In the genomic region with DNA sequence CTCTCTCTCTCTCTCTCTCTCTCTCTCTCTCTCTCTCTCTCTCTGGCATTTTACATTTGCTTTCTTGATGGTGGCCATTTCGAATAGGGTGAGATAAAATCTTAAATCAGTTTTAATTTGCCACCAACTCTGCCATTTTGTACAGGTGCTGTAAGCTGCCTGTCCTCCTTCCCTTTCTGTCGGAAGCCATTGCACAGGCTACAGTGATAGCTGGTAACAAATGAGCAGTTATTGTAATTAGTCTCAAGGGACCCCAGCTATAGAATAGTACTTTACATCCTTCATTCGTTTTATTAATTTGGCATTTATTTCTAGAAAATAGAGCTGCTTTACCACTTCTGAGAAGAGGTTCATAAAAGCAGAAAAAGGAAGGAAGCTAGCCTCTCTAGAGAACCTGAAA, we compare ENCODE assay signal across 28 mouse cellular contexts.
DNase-seq lines count a peak whose midpoint lies in the region; ATAC-seq and TF ChIP-seq lines count a peak whose summit lies in the region.
"Had no signal": no experiment of that assay in that cellular context is flagged by ENCODE, and none has a peak within 500 bp of the region (broad histone marks: within the 10 kb centered on the region; RNA-seq: fewer than 3 reads in every experiment).

No protein-coding gene starts in this region.

- H3K36me3 ChIP-seq in hindbrain, embryonic 13.5 days, result no peaks in the 10 kb centered on the region
- no peaks in the 10 kb centered on the region for H3K36me3 ChIP-seq in hindbrain, postnatal 0 days (ENCODE audit: insufficient read depth, low read length)
- H3K36me3 ChIP-seq: embryonic facial prominence, embryonic 13.5 days; embryonic facial prominence, embryonic 15.5 days; forebrain, embryonic 10.5 days; forebrain, embryonic 12.5 days; G1E had no signal

- H3K27me3 ChIP-seq in hindbrain, embryonic 13.5 days, result no peaks in the 10 kb centered on the region
- H3K27me3 ChIP-seq in hindbrain, postnatal 0 days (ENCODE audit: insufficient read depth, low read length), result no peaks in the 10 kb centered on the region
- H3K27me3 ChIP-seq: CH12.LX; embryonic facial prominence, embryonic 13.5 days; embryonic facial prominence, embryonic 15.5 days; forebrain, embryonic 12.5 days; Patski had no signal

- peaks cover 15% of the 10 kb centered on the region for H3K4me1 ChIP-seq in hindbrain, embryonic 13.5 days (replicated peaks)
- H3K4me1 ChIP-seq in hindbrain, postnatal 0 days (ENCODE audit: insufficient read depth, low read length), result no peaks in the 10 kb centered on the region
- peaks cover 20% of the 10 kb centered on the region for H3K4me1 ChIP-seq in brown adipose tissue, adult 24 weeks (ENCODE audit: control insufficient read depth, insufficient read depth, insufficient read length, low read length)
- H3K4me1 ChIP-seq: forebrain, embryonic 12.5 days had no signal

- no peak for DNase-seq in gastrocnemius, adult 2 months
- no peak for DNase-seq in gastrocnemius, adult 18-20 months (ENCODE audit: low spot score)
- DNase-seq in hindbrain, postnatal 0 days (ENCODE audit: low spot score), result no peak
- DNase-seq in ovary, postnatal 10 days (ENCODE audit: low spot score), result no peak
- DNase-seq: adrenal gland, adult 8-10 months; adrenal gland, postnatal 36 days; B cell, adult 2 months; cerebellum, adult 11 months; cerebellum, adult 18-20 months; cerebellum, adult 8-10 months; cerebellum, adult 9-11 months; cerebellum, postnatal 14 days; cerebellum, postnatal 36 days; embryo, embryonic 11 days had no signal

- 0 out of 2 replicates have a peak, but pooled peaks have one; percentile 57 for ATAC-seq in hindbrain, embryonic 13.5 days (ENCODE audit: low FRiP score)
- ATAC-seq in hindbrain, postnatal 0 days, result no peak
- ATAC-seq: activated CD4-positive, CD25-positive, alpha-beta regulatory T cell, adult 4 months; CD4-positive, CD25-positive, alpha-beta regulatory T cell, adult 4 months; forebrain, embryonic 14.5 days; forebrain, embryonic 16.5 days; Patski had no signal

- no peak overlapping the region for H3K9ac ChIP-seq in hindbrain, embryonic 13.5 days
- no peak overlapping the region for H3K9ac ChIP-seq in hindbrain, postnatal 0 days (replicated peaks; ENCODE audit: low read length)
- H3K9ac ChIP-seq: embryonic facial prominence, embryonic 13.5 days; embryonic facial prominence, embryonic 15.5 days; forebrain, embryonic 12.5 days had no signal

- intact Hi-C loops in gastrocnemius, adult 2 months (cut with DNase I), result loop anchor here (5.0 kb wide), 1 partner anchor 95 kb away; no protein-coding TSS in a partner anchor

- 61% methylated on average over 3 of the region's 3 CpGs for WGBS in hindbrain, embryonic 13.5 days
- WGBS in hindbrain, postnatal 0 days, result 78% methylated on average over 3 of the region's 3 CpGs

- H3K4me3 ChIP-seq in gastrocnemius, adult 2 months, result no peak overlapping the region
- H3K4me3 ChIP-seq in hindbrain, embryonic 13.5 days, result no peak overlapping the region
- no peak overlapping the region for H3K4me3 ChIP-seq in hindbrain, postnatal 0 days (ENCODE audit: low read length)
- H3K4me3 ChIP-seq in brown adipose tissue, adult 24 weeks (ENCODE audit: insufficient read depth, low read depth, low read length), result no peak overlapping the region
- H3K4me3 ChIP-seq: embryonic facial prominence, embryonic 13.5 days; embryonic facial prominence, embryonic 15.5 days; erythroblast, embryonic 14.5 days; forebrain, embryonic 10.5 days; forebrain, embryonic 12.5 days had no signal

- H3K27ac ChIP-seq in gastrocnemius, adult 2 months, result peak overlapping the region; percentile 90
- no peak overlapping the region for H3K27ac ChIP-seq in hindbrain, embryonic 13.5 days
- no peak overlapping the region for H3K27ac ChIP-seq in hindbrain, postnatal 0 days
- H3K27ac ChIP-seq in brown adipose tissue, adult 24 weeks (replicated peaks; ENCODE audit: low read depth, low read length), result peak overlapping the region; percentile 44
- H3K27ac ChIP-seq: embryonic facial prominence, embryonic 13.5 days; embryonic facial prominence, embryonic 15.5 days; forebrain, embryonic 10.5 days; forebrain, embryonic 12.5 days had no signal

- H3K9me3 ChIP-seq in hindbrain, embryonic 13.5 days, result no peaks in the 10 kb centered on the region
- H3K9me3 ChIP-seq in hindbrain, postnatal 0 days (ENCODE audit: low read length), result no peaks in the 10 kb centered on the region
- H3K9me3 ChIP-seq: embryonic facial prominence, embryonic 13.5 days; embryonic facial prominence, embryonic 15.5 days; forebrain, embryonic 10.5 days; forebrain, embryonic 12.5 days; G1E had no signal

- no peak overlapping the region for H3K4me2 ChIP-seq in hindbrain, embryonic 13.5 days
- no peak overlapping the region for H3K4me2 ChIP-seq in hindbrain, postnatal 0 days (ENCODE audit: low read depth, low read length)
- H3K4me2 ChIP-seq: embryonic facial prominence, embryonic 13.5 days; embryonic facial prominence, embryonic 15.5 days; forebrain, embryonic 12.5 days had no signal

- TF ChIP-seq CTCF in gastrocnemius, adult 2 months (IDR thresholded peaks at IDR 0.05), result no peak
- TF ChIP-seq CTCF in hindbrain, postnatal 0 days (IDR thresholded peaks at IDR 0.05; ENCODE audit: low read depth), result no peak

Comparison
In these comparisons a context has a peak if more than half of its experiments do, and no peak if none do; other contexts are left out.
1. H3K27ac ChIP-seq: peak in gastrocnemius, adult 2 months (single experiment) and brown adipose tissue, adult 24 weeks (single experiment); none in hindbrain, embryonic 13.5 days (single experiment) and hindbrain, postnatal 0 days (single experiment).